Mouse (Mus musculus) central nervous system, embryonic 11.5 days (tissue): ENCODE results near the gene Ccdc184. TPM values are rescaled to one million over a fixed set of nuclear protein-coding genes. Genes with fewer than 3 reads are reported as not detected.

ENCODE experiments used
- polyA plus RNA-seq: library from polyadenylated mRNA; depleted of rRNA; stranded (reverse); fragments of >200 nt; gene quantifications from 2 replicates; pipeline ENCODE4 v1.2.3, GENCODE M21; 2012; rRNA removed

Gene Ccdc184
- 5.2 and 8.0 TPM in 2 replicates for polyA plus RNA-seq

DNA sequence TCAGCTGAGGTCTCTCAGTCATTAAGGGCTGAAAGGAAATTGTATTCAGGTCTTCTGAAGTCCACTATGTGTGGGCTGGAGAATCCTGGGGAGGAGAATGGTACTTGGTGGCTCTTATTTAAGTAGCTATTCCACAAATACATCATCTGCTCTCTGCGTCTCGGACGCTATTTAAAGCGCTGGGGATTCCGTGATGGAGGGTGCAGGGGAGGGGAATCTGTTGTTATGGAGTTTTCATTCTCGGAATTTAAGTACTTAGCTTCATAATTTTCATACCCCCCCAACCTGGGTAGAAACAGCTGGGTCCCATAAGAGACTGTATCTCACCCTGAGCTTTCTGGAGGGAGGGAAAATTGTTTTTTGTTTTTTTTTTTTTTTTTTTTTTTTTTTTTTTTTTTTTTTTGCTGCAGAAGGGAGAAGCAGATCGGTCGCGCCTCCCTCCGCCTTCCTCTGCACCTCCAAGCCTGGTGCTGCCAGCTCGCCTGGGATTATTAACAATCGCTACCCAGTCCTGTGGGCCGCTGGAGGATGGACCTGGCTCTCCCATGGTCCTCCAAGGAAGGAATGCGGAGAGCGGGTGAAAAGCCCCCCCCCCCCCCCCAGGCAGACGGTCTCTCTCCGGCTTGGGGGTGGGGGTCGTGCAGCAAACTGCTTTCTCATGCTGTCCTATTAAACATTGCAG lies at the start of gene Ccdc184:
Gene Ccdc184 (plus strand): TSS at position 196 of the 682 bp plus-strand sequence.

GRCm38 (mm10) chr15:98165525-98165924 lies 1.4 kb upstream of the Ccdc184 start, which contains the start of gene Asb8:
Gene Asb8, minus strand, starts transcription at chr15:98165625.

DNA sequence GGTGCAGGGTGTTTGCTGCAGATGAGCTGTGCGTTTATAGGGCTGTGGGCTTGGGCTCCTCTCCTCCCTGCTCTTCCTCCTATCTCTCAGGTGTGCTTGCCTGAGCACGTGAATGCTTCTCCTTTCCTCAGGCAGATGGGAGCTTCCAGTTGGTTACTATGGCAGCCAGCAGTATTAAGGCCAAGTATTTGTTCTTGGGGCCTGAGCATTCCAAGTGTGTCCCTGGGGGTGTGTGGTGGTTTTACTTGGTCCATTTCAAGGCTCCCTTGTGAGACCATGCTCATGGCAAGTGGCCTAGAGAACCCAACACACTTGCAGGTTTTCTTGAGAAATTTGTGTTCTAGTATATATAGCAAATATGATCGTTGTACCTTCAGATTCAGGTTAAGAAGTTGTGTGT lies 28.5 kb downstream of the Ccdc184 start, which contains the start of gene Olfr288:
Gene Olfr288 (minus strand): TSS at position 101 of the 400 bp plus-strand sequence.

Other genes with a start within 250 kb of the Ccdc184 start
- gene Tmem106c, start 203.0 kb upstream of the Ccdc184 start, polyA plus RNA-seq = 29.1 and 40.5 TPM in 2 replicates
- gene Col2a1, start 162.5 kb upstream of the Ccdc184 start, polyA plus RNA-seq = 220 and 226 TPM in 2 replicates
- gene Pfkm, start 74.6 kb upstream of the Ccdc184 start, polyA plus RNA-seq = 54.5 and 71.3 TPM in 2 replicates
- 29.6 and 35.2 TPM in 2 replicates for gene Senp1, start 73.4 kb upstream of the Ccdc184 start, polyA plus RNA-seq
- gene Asb8, start 1.5 kb upstream of the Ccdc184 start, polyA plus RNA-seq = 23.4 and 36.6 TPM in 2 replicates
- gene Olfr288, start 28.4 kb downstream of the Ccdc184 start, polyA plus RNA-seq = not detected in 2 replicates
- not detected in 2 replicates for gene Gm44579, start 53.8 kb downstream of the Ccdc184 start, polyA plus RNA-seq
- not detected in 2 replicates for gene Olfr287, start 53.9 kb downstream of the Ccdc184 start, polyA plus RNA-seq
- gene Olfr286, start 67.3 kb downstream of the Ccdc184 start, polyA plus RNA-seq = not detected in 2 replicates
- not detected in 2 replicates for gene H1fnt, start 90.1 kb downstream of the Ccdc184 start, polyA plus RNA-seq
- 2.4 TPM in 2 replicates for gene Zfp641, start 129.0 kb downstream of the Ccdc184 start, polyA plus RNA-seq
- gene Olfr285, start 150.2 kb downstream of the Ccdc184 start, polyA plus RNA-seq = not detected in 2 replicates
- not detected in 2 replicates for gene Olfr284, start 173.8 kb downstream of the Ccdc184 start, polyA plus RNA-seq
- gene Olfr283, start 213.8 kb downstream of the Ccdc184 start, polyA plus RNA-seq = not detected in 2 replicates